Mouse (Mus musculus) right cerebral cortex, postnatal 36 days (tissue): Measurements from ENCODE around the gene Rasgrp1.

Experiments
- DNase-seq, 2 experiments: peaks; one replicate each; pipeline ENCODE4 v3.0.0; 2022; ENCODE audit warnings: low spot score in 2 of 2, mixed read lengths in 1 of 2

The Rasgrp1 gene

DNA sequence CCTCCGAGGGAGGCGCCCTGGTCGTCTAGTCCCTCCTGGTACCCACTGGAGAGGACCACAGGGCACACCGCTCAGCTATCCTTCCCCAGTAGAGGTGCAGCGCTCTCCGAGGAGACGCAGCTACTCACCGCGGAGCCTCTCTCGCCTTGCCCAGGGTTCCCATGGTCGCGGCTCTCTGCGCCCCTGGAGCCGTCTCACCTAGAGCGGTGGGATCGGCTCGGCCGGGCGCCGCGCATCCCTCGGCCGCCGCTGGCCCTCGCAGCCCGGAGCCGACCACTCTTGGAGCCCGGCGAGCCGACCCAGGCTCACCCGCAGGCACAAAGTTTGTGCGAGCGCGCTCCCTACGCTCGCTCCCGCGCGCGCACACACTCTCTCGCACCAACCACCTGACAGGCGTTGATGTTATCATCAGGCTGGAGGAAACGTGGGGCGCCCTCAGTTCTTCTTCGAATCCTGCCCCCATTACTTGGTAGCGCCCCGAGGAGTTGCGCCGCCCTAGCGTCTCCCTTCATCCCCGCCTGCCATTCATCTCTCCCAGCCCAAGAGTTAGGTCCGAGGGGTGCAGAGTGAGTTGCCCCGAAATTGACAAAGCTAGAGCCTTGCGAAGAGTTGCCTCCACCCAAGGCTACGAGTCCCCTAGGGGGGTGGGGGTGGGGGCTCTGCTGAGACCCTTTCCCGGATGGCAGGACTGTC lies at the start of gene Rasgrp1:
Gene Rasgrp1, minus strand, starts transcription at position 455 of the 693 bp plus-strand sequence.
- peak; percentile 60 to 67 for DNase-seq

DNA sequence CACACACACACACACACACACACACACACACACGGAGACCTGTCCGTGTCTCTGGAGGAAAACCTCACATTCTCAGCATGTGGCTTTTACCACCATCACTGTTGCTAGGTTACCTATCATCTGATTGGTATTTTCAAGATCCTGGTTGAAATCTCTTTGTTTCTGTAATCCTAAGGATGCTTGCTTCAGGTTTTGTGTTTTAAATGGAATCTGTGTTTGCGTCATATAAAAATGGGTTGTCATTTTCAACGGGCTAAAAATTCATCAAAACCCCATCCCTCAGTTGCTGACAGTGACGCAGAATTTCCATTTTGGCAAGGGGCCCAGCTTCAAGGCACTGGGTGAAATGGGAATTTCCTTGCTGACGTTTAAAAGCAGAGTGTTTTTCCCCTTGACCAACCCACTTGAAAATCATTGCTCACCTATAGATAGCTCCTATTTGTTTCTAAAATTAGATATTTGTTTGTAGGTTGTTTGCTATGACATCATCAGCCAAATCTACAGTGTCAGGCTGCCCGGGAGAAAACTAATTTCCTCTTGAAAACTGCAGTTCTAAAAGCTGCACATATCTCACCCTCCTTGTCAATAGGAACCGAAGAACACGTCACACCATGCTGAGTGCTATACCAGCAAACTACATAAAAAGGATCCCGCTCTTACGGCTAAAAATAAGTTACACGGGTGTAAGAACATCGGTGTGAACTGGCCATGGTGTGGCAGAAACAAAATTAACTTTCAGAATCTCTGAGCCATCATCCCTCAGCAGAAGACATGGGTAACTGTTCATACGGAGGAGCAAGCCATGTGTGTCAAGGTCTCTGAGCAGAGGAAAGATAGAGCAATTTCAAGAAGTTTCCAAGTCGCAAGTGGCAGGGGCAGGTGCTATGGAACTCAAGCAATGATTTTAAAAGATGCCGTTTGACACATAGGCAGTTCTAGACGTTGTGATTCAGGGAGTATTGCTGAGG lies 47.4 kb upstream of the Rasgrp1 start:
- no peak for DNase-seq

DNA sequence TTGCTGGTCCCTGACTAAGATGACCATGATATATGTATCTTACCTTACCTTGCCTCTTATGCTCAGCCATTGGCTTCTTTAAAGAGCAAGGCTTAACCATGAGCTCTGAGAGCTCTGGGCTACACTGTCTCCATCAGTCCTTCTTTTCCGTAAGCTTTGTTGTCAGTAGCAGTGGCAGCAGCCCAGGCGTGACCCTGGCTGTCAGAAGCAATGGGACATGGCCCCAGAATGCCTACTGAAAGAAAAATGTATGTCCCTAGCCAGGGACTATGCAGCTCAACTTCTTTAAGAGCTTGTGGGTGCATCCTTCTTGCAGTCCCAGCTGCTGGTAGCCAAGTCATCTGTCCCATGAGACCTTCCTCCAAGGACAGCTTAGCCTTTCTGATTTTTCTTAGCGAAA lies 46.7 kb upstream of the Rasgrp1 start:
- no peak for DNase-seq

DNA sequence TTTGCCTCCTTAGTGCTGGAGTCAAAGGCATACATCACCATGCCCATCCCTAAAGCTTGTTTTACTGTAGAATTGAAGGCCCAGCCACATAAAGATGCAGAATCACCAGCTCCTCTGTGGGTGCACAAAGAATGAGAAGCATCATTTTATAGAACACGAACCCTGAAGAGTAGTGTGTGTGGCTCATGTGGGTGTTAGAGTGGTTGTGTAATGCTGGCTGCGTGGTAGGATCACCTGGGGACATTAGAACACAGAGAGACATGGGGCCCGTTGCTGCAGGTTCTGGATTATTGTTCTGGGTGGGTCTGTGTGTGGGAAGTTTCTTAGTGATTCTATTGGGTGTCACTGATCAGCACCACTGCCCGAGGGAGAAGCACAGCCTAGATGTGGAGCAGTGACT lies 45.3 kb upstream of the Rasgrp1 start:
- DNase-seq: peak in 1 of 2 experiments; percentile 50

DNA sequence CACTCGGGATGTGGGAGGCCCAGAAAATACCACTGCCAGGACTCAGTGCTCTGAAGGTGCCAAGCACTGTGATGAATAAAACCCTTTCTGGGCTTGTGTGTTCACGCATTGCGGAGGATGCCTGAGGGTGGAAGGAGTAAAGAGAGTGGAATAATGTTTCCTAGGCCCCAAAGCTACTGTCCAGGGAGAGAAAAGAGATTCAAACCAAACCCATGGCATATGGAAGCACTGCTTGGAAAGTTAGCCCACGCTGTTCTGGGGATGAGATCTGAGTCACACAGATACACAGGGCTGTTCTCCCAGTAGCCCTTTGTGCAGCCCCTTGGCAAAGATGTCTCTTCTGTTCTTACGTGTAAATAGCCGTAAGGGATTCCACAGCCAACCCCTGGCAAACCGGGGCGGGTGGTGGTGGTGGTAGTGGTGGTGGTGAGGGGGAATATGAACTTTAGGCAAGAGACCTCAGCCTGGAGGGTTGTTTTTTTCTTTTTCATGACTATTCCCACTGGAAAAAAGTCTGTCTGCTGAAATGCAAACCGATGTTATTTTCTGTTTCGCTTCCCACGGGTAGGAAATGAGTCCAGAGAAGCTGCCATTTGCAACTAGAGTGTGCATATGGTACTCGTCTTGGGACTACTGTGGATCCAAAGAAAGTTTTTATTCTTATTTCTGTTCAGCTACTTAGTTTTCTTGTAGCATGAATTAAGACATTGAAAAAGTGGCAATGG lies 44.3 kb upstream of the Rasgrp1 start:
- peak; percentile 65 to 74 for DNase-seq

DNA sequence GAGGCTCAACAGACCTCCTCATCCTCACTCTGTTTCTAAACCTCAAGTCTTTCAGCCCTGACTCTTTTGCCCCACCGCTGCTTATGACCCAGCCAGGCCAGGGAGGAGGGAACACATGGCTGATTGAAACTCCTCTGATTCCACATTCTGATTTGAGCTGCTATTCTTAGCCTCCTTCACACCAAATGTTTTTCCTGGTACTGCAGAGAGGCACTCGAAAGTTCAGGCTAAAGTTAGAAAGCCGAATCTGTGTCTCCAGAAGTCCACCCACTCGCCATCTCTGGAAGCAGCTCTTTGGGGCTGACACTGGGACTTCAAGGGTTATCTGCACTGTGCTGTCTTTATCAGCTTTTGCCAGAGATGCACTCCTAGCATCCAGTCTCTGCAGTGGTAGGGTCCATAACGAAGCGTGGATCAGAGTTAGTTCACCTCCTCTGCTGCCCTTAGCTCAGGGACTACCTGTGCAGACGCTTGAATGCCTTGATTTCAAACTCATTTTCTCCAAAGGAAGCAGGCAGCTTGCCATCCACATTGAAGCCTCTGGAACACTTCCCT lies 43.3 kb upstream of the Rasgrp1 start:
- peak in 1 of 2 experiments; percentile 62 for DNase-seq

DNA sequence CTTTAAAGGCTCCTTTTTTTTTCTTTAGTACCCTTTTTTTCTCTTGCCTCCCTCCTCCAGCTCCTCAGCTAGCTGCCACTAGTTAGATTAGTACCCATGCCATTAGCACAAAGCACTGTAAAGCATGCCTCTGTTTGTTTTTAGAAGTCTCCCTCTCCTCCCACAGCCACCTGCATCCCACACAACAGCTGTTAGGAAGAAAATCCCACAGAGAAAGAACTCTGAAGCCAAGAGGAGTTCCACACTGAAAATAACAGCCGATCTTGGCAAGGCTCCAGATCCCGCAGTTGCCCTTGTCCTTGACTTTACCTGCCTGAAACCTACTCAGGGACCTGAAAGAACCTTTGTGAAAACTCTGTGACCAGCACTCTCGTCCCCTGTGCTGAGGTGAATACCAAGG lies 38.5 kb upstream of the Rasgrp1 start:
- DNase-seq: peak; percentile 49 to 69

DNA sequence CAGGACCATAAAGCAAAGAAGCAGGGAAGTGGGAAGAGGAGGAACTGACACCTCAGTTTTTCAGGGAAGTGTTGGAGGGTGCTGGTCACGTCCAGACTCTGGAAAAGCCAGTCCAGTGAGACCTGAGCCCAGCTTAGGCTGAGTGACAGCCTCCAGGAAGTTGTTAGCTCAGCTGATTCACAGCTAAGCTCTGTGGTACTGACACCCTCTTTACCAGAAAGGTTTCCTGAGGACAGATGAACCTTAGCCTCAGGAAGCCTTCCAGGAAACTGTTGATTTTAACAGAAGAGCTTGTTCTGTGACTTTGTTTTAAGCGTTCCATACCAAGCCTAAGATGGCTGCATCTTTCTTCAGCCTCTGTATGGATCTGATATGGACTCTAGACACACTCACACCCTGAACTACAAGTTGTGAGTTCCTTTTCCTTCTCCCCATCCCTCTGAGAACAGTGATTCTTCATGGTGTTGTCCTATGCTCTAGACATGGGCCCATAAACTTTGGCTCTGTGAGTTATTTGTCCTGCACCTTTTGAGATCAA lies 31.6 kb upstream of the Rasgrp1 start:
- no peak for DNase-seq

DNA sequence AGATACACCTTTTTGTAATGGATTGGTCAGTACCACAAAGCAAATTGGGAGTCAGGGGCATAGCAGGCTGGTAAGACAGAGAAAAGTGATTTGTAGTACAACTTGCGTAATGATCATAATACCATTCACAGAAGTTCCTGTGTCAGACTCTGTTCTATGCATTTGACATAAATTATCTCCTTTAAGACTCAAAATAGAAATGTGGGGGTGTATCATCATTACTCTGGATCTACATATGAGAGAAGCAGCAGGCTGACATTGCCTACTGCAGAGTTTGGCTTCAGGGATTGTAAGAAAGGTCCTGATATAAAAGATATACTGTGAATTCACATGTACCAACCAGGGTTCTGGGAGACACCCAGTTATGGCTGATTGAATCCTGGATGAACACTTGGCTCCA lies 28.9 kb upstream of the Rasgrp1 start:
- DNase-seq: no peak

DNA sequence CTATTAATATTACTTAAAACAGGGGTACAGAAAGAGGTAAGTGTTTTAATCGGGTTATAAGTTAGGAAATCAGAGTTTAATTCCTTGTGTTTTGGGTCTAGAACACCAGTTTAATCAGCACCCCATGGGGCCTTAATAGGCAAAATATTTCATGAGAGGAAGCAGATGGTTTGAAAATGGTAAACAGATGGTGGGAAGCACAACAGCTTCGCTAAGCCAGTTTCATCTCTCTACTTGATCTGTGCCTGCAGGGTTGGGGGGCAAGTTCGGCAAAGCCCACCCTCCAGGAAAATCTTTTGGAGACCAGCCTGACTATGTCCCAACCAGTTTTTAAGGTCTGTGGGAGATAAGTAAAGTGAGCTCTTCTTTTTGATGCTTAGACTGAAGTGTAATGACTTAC lies 23.7 kb upstream of the Rasgrp1 start:
- no peak for DNase-seq

DNA sequence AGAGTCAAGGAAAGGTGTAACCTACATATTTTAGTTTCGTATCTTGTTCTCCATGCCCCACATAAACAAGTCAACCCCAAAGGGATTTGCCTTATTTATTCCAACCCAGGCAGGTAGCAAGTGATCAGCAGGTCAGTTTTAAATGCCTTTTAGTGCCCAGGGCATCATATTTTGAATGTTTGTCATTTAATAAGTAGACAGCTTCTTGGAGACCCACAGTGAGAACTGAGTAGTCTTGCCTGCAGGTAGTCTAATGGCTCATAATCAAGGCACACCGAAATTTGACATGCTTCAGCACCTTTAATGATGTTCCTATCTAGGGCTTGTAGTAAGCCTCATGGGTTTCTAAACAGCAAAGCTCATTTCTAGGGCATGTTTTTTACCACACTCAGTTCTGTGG lies 21.3 kb upstream of the Rasgrp1 start:
- DNase-seq: no peak

DNA sequence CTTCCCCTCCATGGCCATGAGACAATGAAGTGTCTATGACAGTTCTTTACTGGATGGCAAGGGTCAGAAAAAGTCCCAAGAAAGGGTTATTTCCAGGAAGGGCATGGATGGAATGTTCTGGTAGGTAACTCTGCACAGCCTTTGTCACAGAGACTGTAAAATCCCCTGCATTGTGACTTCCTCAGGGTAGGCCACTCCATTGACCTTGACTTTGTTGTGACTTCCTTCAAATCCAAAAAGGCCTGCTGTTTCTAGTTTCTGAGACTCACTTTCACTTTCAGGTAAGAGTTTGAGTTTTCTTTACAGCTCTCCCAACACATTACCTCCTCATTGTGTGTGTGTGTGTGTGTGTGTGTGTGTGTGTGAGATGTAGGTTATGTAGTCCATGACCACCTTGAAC lies 15.1 kb upstream of the Rasgrp1 start:
- DNase-seq: no peak

DNA sequence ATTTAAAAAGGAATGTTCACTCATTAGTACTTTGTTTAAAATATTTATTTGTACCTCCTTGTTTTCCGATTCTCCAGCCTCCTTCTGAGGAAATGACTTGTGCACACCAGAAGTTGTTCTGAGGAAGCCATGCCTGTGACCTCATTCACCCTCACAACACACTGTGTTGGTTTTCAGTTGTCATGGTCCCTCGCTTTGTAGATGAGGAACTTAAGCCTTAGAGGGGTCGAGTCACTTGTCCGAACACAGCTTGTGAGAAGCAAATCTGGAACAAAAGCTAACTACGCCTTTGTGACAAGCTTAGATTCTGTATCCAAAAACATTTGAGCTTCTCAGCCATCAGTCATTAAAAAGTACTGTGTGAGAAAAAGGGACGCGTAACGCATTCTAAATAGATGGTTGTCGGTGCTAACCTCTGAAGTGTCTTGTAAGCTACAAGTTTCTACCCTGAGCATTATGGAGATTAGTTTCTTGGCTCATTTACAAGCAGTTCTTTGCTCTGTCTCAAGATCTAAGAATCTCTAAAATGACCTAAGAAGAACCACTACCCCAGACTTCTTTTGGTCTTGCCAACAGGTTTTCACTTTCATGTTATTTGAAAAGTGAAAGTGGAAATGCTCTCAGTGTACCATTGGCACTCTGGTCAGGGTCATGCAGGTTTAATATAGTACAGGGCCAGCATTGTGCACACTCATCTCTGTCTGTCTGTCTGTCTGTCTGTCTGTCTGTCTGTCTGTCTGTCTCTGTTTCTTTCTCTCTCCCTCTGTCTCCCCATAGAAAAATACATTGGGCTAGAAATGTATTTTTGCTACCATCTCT lies 9.7 kb upstream of the Rasgrp1 start:
- no peak for DNase-seq

DNA sequence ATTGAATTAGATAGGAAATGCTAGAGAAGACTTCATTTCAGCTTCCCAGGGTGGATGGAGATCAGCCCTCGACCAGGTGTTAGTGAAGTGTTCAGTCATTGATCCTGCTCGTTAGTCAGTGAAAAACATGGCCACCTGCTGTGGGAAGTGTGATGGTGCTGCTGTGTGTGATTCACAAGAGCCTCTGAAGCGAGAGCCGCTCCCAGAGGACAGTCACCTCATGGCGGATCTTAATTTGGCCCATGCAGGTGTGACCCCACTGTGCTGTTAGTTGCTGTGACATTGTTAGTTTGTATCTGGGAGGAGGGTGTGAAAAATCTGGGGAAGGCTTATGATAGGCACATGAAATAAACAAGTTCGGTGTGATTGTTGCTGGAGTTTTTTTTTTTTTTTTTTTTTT lies 7.3 kb upstream of the Rasgrp1 start:
- DNase-seq: no peak

DNA sequence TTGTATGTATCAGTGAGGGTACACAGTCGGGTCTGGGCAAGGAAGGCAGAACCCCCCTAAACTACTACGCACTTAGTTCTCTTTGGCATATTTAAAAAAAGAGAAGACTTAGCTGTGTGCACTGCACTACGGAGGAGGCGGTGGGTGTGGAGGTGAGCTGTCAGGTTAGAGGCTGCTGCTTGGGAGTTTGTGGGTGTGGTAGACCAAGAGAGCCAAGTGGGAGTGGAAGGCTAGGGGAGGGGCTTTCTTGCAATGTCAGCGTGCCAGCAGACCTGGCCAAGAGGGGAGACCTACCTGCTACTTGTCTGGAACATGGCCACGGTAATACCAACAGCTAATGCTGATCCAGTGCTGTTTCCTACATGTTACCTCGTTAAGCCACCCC lies 431 bp upstream of the Rasgrp1 start:
- DNase-seq: no peak

DNA sequence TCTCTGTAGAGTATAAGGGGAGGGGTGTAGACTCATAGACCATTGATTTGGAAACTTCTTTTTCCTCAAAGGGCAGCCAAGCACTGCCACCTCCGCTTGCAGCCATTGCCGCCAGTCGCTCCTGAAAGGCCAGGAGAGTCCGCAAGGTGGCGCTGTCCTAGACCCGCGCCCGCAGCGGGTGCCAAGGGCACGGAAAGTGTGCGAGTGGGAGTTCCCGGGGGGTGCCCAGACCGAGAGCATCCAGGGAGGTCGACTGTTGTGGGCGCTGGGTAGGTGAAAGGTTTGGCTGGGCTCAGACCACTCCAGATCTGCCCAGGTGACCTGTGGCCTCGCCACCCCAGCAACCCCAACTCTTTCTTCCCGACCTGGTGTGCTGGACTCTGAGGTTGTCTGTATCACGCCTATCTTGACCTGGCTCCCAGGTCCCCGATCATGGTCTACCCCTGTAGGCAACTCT lies 683 bp downstream of the Rasgrp1 start:
- DNase-seq: peak; percentile 61 to 67

DNA sequence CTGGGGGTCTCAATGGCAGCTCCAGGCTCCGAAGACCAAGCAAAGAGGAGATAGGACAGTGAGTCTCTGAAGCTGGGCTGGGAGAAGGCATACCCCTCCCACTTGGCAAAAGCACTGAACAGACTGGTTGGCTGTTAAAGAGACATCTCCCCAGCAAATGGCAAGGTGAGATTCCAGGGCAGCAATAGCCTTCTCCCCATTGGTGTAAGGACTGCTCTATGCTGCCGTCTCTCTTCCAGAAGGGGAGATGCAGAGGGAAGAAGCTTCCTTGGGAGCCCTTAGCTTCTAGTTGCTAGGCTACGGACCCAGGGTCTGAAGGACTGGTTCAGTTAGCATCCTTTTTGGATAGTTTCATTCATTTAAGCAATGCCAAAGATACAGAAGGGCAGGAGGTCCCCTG lies 4.3 kb downstream of the Rasgrp1 start:
- DNase-seq: peak in 1 of 2 experiments; percentile 50

DNA sequence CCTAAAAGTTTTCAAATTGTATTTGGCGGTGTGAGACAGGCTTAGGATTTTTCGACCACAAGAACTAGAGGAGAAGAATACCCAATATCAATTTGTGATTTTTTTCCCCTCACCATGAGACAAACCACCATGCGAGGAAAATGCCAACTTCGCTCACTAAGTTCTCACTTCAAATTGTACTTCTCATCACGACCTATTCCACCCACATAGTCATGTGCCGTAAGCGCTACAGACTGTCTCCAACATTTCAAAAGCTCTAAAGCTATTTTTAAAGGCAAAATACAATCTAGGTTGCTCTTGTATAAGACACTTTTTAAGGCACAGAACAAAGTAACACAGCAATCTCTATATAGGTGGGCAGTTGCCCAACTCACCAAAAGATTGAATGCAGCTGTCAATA lies 4.9 kb downstream of the Rasgrp1 start:
- peak; percentile 43 to 62 for DNase-seq

DNA sequence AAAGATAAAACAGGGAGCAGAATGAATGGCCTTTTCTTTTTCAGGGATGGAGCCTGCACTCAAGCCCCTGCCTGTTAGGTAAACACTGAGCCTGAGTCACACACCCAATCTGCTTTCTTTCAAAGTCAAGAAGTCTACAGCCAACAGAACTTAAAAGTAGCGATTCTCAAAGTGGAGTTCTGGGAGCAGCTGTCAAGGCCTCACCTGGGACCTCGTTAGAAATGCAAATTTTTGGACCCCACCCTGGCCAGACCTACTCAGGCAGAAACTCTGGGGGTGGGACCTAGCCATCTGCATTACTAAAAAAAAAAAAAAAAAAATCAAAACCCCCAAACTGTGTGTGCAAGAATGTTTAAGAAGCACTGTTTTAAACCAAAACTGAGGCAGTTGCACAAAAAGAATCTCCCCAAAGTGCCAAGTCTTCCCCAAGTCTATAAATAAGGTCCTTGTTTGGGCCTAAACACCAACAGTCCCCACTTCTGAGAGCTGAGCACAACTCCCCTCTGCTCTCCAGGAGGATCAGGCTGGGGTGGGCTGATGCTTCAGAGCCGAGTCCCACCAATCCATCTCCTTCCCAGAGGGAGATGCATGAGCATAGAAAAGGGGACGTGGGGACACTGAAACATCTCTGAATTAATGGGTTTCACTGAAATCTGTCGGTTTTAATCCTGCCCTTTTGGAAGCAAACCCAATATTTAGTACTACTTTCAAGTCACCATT lies 5.7 kb downstream of the Rasgrp1 start:
- DNase-seq: no peak

DNA sequence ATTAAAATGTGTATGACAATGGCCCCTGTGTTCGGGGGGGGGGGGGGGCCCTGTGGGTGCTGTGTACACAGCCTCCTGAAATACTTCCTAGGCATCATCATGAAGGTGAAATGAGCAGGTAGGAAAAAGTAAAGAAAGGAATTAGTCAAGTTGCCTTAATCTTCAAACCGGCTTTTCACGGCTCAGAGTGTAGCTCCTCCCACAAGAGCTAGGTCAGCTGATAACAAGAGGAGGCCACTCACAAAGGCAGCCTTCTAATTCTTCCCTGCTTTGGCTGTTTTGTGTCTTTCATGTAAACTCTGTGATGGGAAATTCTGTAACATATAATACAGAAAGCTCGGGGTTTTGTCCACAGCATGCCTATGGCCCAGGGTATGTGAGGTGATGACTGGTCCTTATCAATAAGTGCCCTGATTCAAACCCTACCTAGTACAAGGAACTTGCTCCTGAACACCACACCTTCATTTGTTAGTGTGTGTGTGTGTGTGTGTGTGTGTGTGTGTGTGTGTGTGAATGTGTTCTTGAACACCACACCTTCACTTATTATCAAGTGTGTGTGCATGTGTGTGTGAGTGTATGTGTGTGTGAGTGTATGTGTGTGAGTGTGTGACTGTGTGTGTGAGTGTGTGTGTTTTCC lies 7.1 kb downstream of the Rasgrp1 start:
- no peak for DNase-seq
